In genomic region chr11:87073866-87074440, GRCm38 (mm10) we compare ENCODE assay signal across 8 mouse cellular contexts. TPM values are rescaled to one million over a fixed set of nuclear protein-coding genes. Genes with fewer than 3 reads are reported as not detected.
DNase-seq lines count a peak whose midpoint lies in the region; ATAC-seq lines count a peak whose summit lies in the region.

Gene Gdpd1, minus strand, starts transcription at chr11:87074062.

- ATAC-seq in hematopoietic stem cell, adult 5-6 weeks (replicated peaks in 1 of 2; ENCODE audit: insufficient read depth in 1 of 2, low FRiP score in 2 of 2, low TSS enrichment in 1 of 2, low read depth in 1 of 2, poor library complexity in 2 of 2, severe bottlenecking in 2 of 2): peak; percentile 95 to 98
- ATAC-seq in lung, embryonic 16.5 days (ENCODE audit: low read depth): peak; percentile 96

- H3K9me3 ChIP-seq in lung, embryonic 16.5 days (ENCODE audit: control insufficient read depth, low read length): no peaks in the 10 kb centered on the region

- H3K4me3 ChIP-seq in lung, embryonic 16.5 days (ENCODE audit: low read length): peak within 1 kb of the TSS; percentile 55

- peaks cover 10% of the 10 kb centered on the region for H3K36me3 ChIP-seq in lung, embryonic 16.5 days (ENCODE audit: control insufficient read depth, insufficient read depth, low read length)

- H3K4me1 ChIP-seq in lung, embryonic 16.5 days (replicated peaks; ENCODE audit: control insufficient read depth, insufficient read depth, low read length): peaks cover 3% of the 10 kb centered on the region; the same call in 1 of the 2 replicates

- H3K4me2 ChIP-seq in lung, embryonic 16.5 days (ENCODE audit: low read depth, low read length): peak within 1 kb of the TSS; percentile 97

- H3K27ac ChIP-seq in lung, embryonic 16.5 days (ENCODE audit: low read length): peak within 1 kb of the TSS; percentile 58; the same call in 1 of the 2 replicates

- H3K27me3 ChIP-seq in lung, embryonic 16.5 days (ENCODE audit: control insufficient read depth, insufficient read depth, low read depth, low read length): no peaks in the 10 kb centered on the region

- under 1% methylated on average over 43 of the region's 43 CpGs for WGBS in lung, embryonic 16.5 days

- peak within 1 kb of the TSS; percentile 69 for H3K9ac ChIP-seq in lung, embryonic 16.5 days (ENCODE audit: low read length)

- peak; percentile 84 for DNase-seq in MEL-GATA-1-ER (ENCODE audit: extremely low read depth, low read depth)
- peak; percentile 86 for DNase-seq in cerebellum, adult 8-10 months
- peak; percentile 96 for DNase-seq in forelimb bud, embryonic 11.5 days (ENCODE audit: low read depth, low spot score)
- DNase-seq in layer of hippocampus, adult 9-10 months (ENCODE audit: low spot score): peak; percentile 68
- DNase-seq in ovary, postnatal 14 days (ENCODE audit: low spot score): peak; percentile 63
- DNase-seq in thymus, postnatal 14 days: peak; percentile 95

RNA-seq across cellular contexts. Expression of gene Gdpd1, which starts in this region (rescaled TPM):
- total RNA-seq in hematopoietic stem cell, adult 5-6 weeks (2017): 1.3 and 2.3 TPM in 2 replicates
- polyA plus RNA-seq in lung, embryonic 16.5 days (2015; fragmentation: Nextera tagmentation; extraction: Ambion mirVana): 25.1 and 28.5 TPM in 2 replicates

Comparison
In these comparisons a context has a peak if more than half of its experiments do, and no peak if none do; other contexts are left out.
1. Peak in every context shown above with its lines: DNase-seq, ATAC-seq, H3K4me3 ChIP-seq and H3K27ac ChIP-seq.